Mouse (Mus musculus) lung, adult 2 months (tissue): ENCODE results near the gene Tes. TPM values are rescaled to one million over a fixed set of nuclear protein-coding genes. Genes with fewer than 3 reads are reported as not detected.
A peak's percentile ranks its signal among the peaks of the same experiment; 100 is the strongest.

Experiments
- DNase-seq: peaks from one replicate; pipeline ENCODE4 v3.0.0; 2022
- H3K4me1 ChIP-seq: fragments of 200-500 bp; 2 replicates; pipeline ENCODE4 v1.6.1; 2011; ENCODE audit warnings: low read length; ENCODE audit not compliant: control insufficient read depth, insufficient read depth
- H3K4me3 ChIP-seq: fragments of 200-500 bp; replicated peaks from 2 replicates; pipeline ENCODE3; 2011; ENCODE audit warnings: low read depth, mild to moderate bottlenecking, control low read depth, low read length; ENCODE audit errors: extremely low read depth
- CTCF ChIP-seq: fragments of 200-500 bp; IDR thresholded peaks from 2 replicates; pipeline ENCODE4 v1.5.1; 2011; ENCODE audit warnings: mild to moderate bottlenecking, low read length, control low read depth; ENCODE audit not compliant: insufficient read depth
- POLR2A ChIP-seq: fragments of 200-500 bp; IDR thresholded peaks from 2 replicates; pipeline ENCODE4 v1.6.1; 2011; ENCODE audit warnings: low read depth, mild to moderate bottlenecking, control low read depth, low read length, borderline replicate concordance; ENCODE audit errors: extremely low read depth
- WGBS: fragments of 180-500 bp; shearing (Covaris S2); methylation state at CpG from one replicate; pipeline ENCODE4 v1.1.7; 2018; 5-methylcytosine and 5-hydroxymethylcytosine counted together
- polyA plus RNA-seq: library from polyadenylated mRNA; depleted of rRNA; stranded (reverse); fragments of >200 nt; gene quantifications from 2 replicates; pipeline ENCODE4 v1.2.3, GENCODE M21; 2012

Gene Tes
- polyA plus RNA-seq, 1 experiment = 20.3 TPM

DNA sequence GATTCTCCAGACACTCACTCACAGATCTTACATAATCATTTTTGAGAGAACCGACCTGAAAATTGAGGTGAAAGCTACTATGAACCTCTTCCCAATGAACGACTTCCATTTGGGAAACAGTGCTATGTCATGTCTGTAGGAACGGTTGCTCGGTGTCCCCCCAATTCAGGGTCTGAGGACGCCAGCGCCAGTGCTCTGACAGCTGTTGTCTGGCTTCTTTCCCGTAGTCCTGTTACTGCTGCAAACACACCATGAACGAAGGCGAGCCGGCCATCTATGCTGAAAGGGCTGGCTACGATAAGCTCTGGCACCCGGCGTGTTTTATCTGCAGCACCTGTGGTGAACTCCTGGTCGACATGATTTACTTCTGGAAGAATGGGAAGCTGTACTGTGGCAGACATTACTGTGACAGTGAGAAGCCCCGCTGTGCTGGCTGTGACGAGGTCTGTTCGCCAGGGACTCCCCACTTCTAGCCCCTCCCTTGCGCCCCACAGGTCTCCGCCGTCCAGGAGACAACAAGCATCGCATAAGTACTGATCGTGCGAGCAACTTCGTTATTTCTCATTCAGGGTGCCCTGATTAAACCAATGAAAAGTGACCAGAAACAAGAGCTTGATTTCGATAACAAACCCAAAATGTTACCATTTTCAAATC lies 34.7 kb downstream of the Tes start:
- Histone ChIP-seq H3K4me1 (no peaks in the 10 kb centered on the region), H3K4me3 (no peak overlapping the region)
- TF ChIP-seq CTCF (no peak), POLR2A (no peak)
- DNase-seq = no peak
- 85% methylated on average over 25 of the region's 25 CpGs for WGBS

DNA sequence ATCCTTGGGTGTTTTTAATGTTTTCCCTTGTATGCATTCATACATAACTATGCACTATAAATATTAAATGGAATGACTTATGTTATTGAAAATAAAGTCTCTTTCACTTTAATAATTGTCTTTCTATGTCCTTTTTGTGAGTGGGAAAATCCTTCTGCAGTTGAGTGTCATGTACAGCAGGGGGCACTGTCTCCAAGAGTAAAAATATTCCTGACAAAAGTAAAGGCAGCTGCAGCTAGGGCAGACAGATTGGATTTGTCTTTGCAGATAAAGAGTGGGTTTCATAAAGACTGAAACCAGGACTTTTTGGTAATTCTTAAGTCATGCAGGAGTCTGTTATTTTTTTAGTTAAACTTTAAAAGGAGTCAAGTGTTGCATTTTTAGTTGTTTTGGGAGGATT lies 40.8 kb downstream of the Tes start:
- TF ChIP-seq CTCF = peak; percentile 32; the same call in 1 of the 2 replicates
- no peak for TF ChIP-seq POLR2A
- DNase-seq = peak; percentile 36
- H3K4me1 ChIP-seq = peaks cover 2% of the 10 kb centered on the region; the same call in 1 of the 2 replicates
- H3K4me3 ChIP-seq = no peak overlapping the region

- Histone ChIP-seq H3K4me1 (peaks cover 5% of the 10 kb centered on the region), H3K4me3 (no peak overlapping the region)
- DNase-seq = no peak
- 96% methylated on average over 5 of the region's 5 CpGs for WGBS
- TF ChIP-seq POLR2A (no peak), CTCF (no peak)
Observed at GRCm38 (mm10) chr6:17106493-17106892, 41.5 kb downstream of the Tes start.

- 63% methylated on average over 4 of the region's 4 CpGs for WGBS
- Histone ChIP-seq H3K4me3 (no peak overlapping the region), H3K4me1 (peaks cover 6% of the 10 kb centered on the region)
- DNase-seq = no peak
- TF ChIP-seq CTCF = no peak
Observed at GRCm38 (mm10) chr6:17109204-17109603, 44.3 kb downstream of the Tes start.

DNA sequence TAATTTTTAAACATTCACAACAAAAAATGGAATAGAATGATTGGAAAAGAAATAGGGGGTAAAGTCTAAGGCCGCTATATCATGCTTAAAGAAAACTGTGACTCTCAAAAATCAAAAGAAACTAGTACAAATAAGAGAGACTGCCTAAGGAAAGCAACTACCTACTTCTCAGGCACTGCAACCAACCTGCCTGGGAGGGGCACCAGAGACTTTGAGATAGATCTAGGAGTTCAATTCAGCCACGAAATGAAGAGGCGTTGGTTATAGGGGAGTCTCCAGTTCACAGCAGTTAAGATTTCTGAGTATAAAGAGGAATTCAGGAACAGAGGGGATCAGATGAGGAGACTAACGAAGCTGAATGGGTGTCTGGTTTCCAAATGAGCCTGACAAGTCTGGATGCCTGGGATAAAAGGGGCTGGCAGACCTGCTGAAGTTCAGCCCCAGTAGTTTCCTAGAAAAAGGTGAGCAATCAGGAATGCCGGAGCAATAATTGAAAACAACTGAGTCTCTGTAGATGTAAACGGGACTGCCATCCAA lies 45.7 kb downstream of the Tes start:
- TF ChIP-seq CTCF = peak; percentile 48
- no peak for TF ChIP-seq POLR2A

GRCm38 (mm10) chr6:17112081-17112480 lies 47.1 kb downstream of the Tes start:
- H3K4me1 ChIP-seq = peaks cover 20% of the 10 kb centered on the region
- WGBS = 100% methylated on average over 1 of the region's 1 CpGs
- TF ChIP-seq POLR2A = no peak
- TF ChIP-seq CTCF = no peak
- DNase-seq = no peak
- no peak overlapping the region for H3K4me3 ChIP-seq

More for the DNA sequence above, 45.7 kb downstream of the Tes start:
- Histone ChIP-seq H3K4me3 (no peak overlapping the region), H3K4me1 (peaks cover 18% of the 10 kb centered on the region)
- 61% methylated on average over 6 of the region's 6 CpGs for WGBS
- DNase-seq = no peak

GRCm38 (mm10) chr6:17112990-17113389 lies 48.0 kb downstream of the Tes start:
- TF ChIP-seq POLR2A = no peak
- TF ChIP-seq CTCF = no peak
- no peak for DNase-seq
- Histone ChIP-seq H3K4me1 (peaks cover 20% of the 10 kb centered on the region), H3K4me3 (no peak overlapping the region)
- 87% methylated on average over 2 of the region's 2 CpGs for WGBS

DNA sequence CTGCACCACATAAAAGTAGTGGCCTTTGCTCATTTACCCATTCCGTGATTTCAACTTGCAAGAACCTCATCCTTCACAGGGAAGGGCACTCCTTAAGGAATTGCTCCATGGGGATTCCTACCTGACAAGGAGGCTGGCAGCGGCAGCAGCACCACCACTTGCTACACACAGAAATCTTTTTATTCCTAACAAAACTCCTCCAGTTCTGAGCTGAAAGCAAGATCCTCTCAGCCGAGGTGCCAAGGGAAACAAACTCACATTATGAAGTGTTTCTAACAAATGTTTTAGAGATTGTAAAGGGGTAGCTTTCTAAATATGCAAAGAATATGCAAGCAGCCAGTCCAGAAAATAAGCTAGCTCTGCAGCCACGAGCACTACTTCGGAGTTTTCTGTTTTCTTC lies 49.6 kb downstream of the Tes start:
- DNase-seq = no peak
- Histone ChIP-seq H3K4me1 (peaks cover 18% of the 10 kb centered on the region), H3K4me3 (no peak overlapping the region)
- WGBS = 58% methylated on average over 5 of the region's 5 CpGs
- TF ChIP-seq CTCF (no peak), POLR2A (no peak)

- 46% methylated on average over 2 of the region's 2 CpGs for WGBS
- Histone ChIP-seq H3K4me1 (peaks cover 20% of the 10 kb centered on the region), H3K4me3 (no peak overlapping the region)
- TF ChIP-seq CTCF (no peak), POLR2A (no peak)
- peak; percentile 34 for DNase-seq
Observed at GRCm38 (mm10) chr6:17115046-17115790, 50.3 kb downstream of the Tes start.

DNA sequence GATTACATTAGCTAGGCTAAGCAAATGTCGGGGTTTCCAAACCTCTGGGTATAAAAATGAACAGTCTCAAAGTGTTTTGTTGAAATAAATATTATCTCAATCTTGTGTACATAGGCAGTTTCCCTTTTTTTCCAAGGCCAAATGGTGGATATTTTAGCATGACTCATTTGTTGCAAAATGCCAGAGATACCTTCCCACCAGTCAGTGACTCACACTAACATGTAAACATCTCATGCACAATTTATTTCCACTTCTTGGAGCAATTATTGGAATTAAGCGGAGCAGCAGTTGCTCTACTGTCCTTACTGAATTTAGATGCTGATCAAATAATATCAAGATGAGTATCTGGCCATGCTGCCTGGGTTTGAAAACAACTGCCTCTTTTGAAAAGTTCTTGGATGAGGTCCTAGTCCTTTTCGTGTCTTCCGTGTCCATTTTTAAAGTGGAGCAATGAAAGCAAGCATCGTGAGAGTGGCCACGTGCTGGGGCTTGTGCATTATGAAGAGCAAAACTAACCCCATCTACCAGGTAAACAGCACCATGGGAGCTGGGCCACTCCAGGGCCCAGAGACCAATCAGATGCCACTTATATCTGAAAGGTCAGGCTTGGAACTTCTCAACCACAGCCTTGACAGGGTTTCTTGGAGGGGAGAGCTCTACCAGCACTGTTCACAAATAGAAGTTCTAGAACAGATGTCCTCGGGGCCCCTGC lies 54.7 kb downstream of the Tes start:
- TF ChIP-seq CTCF (no peak), POLR2A (no peak)
- Histone ChIP-seq H3K4me3 (no peak overlapping the region), H3K4me1 (peaks cover 12% of the 10 kb centered on the region)
- WGBS = 29% methylated on average over 7 of the region's 7 CpGs
- no peak for DNase-seq

- Histone ChIP-seq H3K4me1 (no peaks in the 10 kb centered on the region), H3K4me3 (no peak overlapping the region)
- TF ChIP-seq CTCF (no peak), POLR2A (no peak)
- no peak for DNase-seq
- WGBS = 69% methylated on average over 2 of the region's 2 CpGs
Observed at GRCm38 (mm10) chr6:17140021-17140420, 75.1 kb downstream of the Tes start.
